Mouse (Mus musculus): ENCODE measurements around the gene Gm4070.
"Not testable (repeated sequence)": the region's sequence is repeated elsewhere in the genome, so short reads cannot be mapped to it uniquely, and the experiment has no call there.

GRCm38 (mm10) chr7:105952408-105952807, 1.4 kb downstream of the Gm4070 start:
- TF ChIP-seq EP300, CTCF (IDR thresholded peaks at IDR 0.05; ENCODE audit: low read depth): not testable (repeated sequence)
